Mouse (Mus musculus): ENCODE results near the gene Tcf7l2.

GRCm38 (mm10) chr19:55739713-55740112 is 1.9 kb upstream of the Tcf7l2 start:
- TF ChIP-seq CTCF (IDR thresholded peaks at IDR 0.05; ENCODE audit: low read depth, low read length) (no peak), POLR2A (IDR thresholded peaks at IDR 0.05; ENCODE audit: borderline replicate concordance, low read depth, low read length) (no peak)
